Mouse (Mus musculus) ES-CJ7 (cell line): ENCODE results near the gene Papola.

Experiments used
- DNase-seq: peaks from one replicate; pipeline ENCODE4 v3.0.0; 2011; ENCODE audit warnings: low read depth, low spot score

The Papola gene

GRCm38 (mm10) chr12:105862607-105863006 is 78.1 kb downstream of the Papola start:
- no peak for DNase-seq

- no peak for DNase-seq
Observed at GRCm38 (mm10) chr12:105863436-105863835, 78.9 kb downstream of the Papola start.

GRCm38 (mm10) chr12:105867646-105868045 is 83.2 kb downstream of the Papola start:
- DNase-seq, result no peak

GRCm38 (mm10) chr12:105869242-105869641 is 84.7 kb downstream of the Papola start:
- DNase-seq, result peak; percentile 33

- peak; percentile 60 for DNase-seq
Observed at GRCm38 (mm10) chr12:105869696-105870095, 85.2 kb downstream of the Papola start.

GRCm38 (mm10) chr12:105873283-105873682 is 88.8 kb downstream of the Papola start:
- peak; percentile 72 for DNase-seq

- DNase-seq, result no peak
Observed at GRCm38 (mm10) chr12:105875112-105875511, 90.6 kb downstream of the Papola start.

- no peak for DNase-seq
Observed at GRCm38 (mm10) chr12:105876521-105876920, 92.0 kb downstream of the Papola start.

GRCm38 (mm10) chr12:105876931-105877330 is 92.4 kb downstream of the Papola start:
- no peak for DNase-seq

GRCm38 (mm10) chr12:105878746-105879145 is 94.3 kb downstream of the Papola start:
- no peak for DNase-seq

GRCm38 (mm10) chr12:105883799-105884514 is 99.5 kb downstream of the Papola start:
- no peak for DNase-seq

GRCm38 (mm10) chr12:105884515-105885323 is 100.2 kb downstream of the Papola start:
- DNase-seq, result no peak
